ENCODE assay signal across 13 mouse cellular contexts in genomic region chr17:47064592-47065306, GRCm38 (mm10). TPM values are rescaled to one million over a fixed set of nuclear protein-coding genes. Genes with fewer than 3 reads are reported as not detected.
DNase-seq lines count a peak whose midpoint lies in the region; ATAC-seq and TF ChIP-seq lines count a peak whose summit lies in the region.
"Had no signal": no experiment of that assay in that cellular context is flagged by ENCODE, and none has a peak within 500 bp of the region (broad histone marks: within the 10 kb centered on the region; RNA-seq: fewer than 3 reads in every experiment).

No protein-coding gene starts in this region.

- H3K27ac ChIP-seq in gastrocnemius, adult 2 months = no peak overlapping the region; the same call in 1 of the 2 replicates
- H3K27ac ChIP-seq in heart, postnatal 0 days (ENCODE audit: low read depth) = no peak overlapping the region
- no peak overlapping the region for H3K27ac ChIP-seq in midbrain, embryonic 15.5 days
- no peak overlapping the region for H3K27ac ChIP-seq in forebrain, embryonic 14.5 days (ENCODE audit: low read depth, low read length)
- H3K27ac ChIP-seq: hindbrain, embryonic 14.5 days; left cerebral cortex, adult 2 months; liver, embryonic 14.5 days; neural tube, embryonic 15.5 days had no signal

- no peak overlapping the region for H3K4me2 ChIP-seq in heart, postnatal 0 days (ENCODE audit: low read depth, low read length)
- H3K4me2 ChIP-seq in midbrain, embryonic 15.5 days = no peak overlapping the region
- no peak overlapping the region for H3K4me2 ChIP-seq in forebrain, embryonic 14.5 days (ENCODE audit: low read length)
- H3K4me2 ChIP-seq: hindbrain, embryonic 14.5 days; neural tube, embryonic 15.5 days had no signal

- H3K4me1 ChIP-seq in heart, postnatal 0 days (ENCODE audit: control insufficient read depth, insufficient read depth) = 0 out of 2 replicates have a peak, but pooled peaks cover 5% of the 10 kb centered on the region
- H3K4me1 ChIP-seq in midbrain, embryonic 15.5 days = no peaks in the 10 kb centered on the region
- no peaks in the 10 kb centered on the region for H3K4me1 ChIP-seq in forebrain, embryonic 14.5 days (ENCODE audit: control insufficient read depth, insufficient read depth, low read length)
- H3K4me1 ChIP-seq: neural tube, embryonic 15.5 days had no signal

- DNase-seq in gastrocnemius, adult 2 months = peak; percentile 46
- DNase-seq in gastrocnemius, postnatal 10 days = no peak
- peak; percentile 91 for DNase-seq in 3134 (ENCODE audit: extremely low read depth, insufficient read length, low spot score)
- peak; percentile 87 to 95 for DNase-seq in adrenal gland, adult (ENCODE audit: inconsistent age in 2 of 2, low spot score in 1 of 2)
- no peak for DNase-seq in heart, postnatal 0 days (ENCODE audit: low spot score)
- DNase-seq in right cerebral cortex, adult 18-20 months = no peak
- no peak for DNase-seq in forebrain, embryonic 14.5 days (ENCODE audit: low spot score)
- DNase-seq: forebrain, postnatal 0 days had no signal

- H3K36me3 ChIP-seq in heart, postnatal 0 days (replicated peaks; ENCODE audit: control insufficient read depth, insufficient read depth, low read length) = no peaks in the 10 kb centered on the region
- no peaks in the 10 kb centered on the region for H3K36me3 ChIP-seq in midbrain, embryonic 15.5 days (replicated peaks)
- H3K36me3 ChIP-seq in forebrain, embryonic 14.5 days (ENCODE audit: control insufficient read depth, insufficient read depth, low read length) = no peaks in the 10 kb centered on the region
- H3K36me3 ChIP-seq: neural tube, embryonic 15.5 days had no signal

- no peak overlapping the region for H3K4me3 ChIP-seq in gastrocnemius, adult 2 months
- H3K4me3 ChIP-seq in heart, postnatal 0 days (ENCODE audit: low read depth, low read length) = no peak overlapping the region
- no peak overlapping the region for H3K4me3 ChIP-seq in midbrain, embryonic 15.5 days
- H3K4me3 ChIP-seq in forebrain, embryonic 14.5 days (ENCODE audit: low read depth, low read length) = no peak overlapping the region
- H3K4me3 ChIP-seq: left cerebral cortex, adult 2 months; neural tube, embryonic 15.5 days had no signal

- intact Hi-C loops in gastrocnemius, adult 2 months (cut with DNase I) = no loop called here

- TF ChIP-seq EP300 in heart, postnatal 0 days (IDR thresholded peaks at IDR 0.05; ENCODE audit: low read depth) = no peak

- TF ChIP-seq CTCF in gastrocnemius, adult 2 months (IDR thresholded peaks at IDR 0.05) = no peak
- TF ChIP-seq CTCF in heart, postnatal 0 days (IDR thresholded peaks at IDR 0.05; ENCODE audit: low read depth) = no peak

- peak; percentile 64 for ATAC-seq in heart, postnatal 0 days (ENCODE audit: insufficient read depth, low read depth)
- no peak for ATAC-seq in midbrain, embryonic 15.5 days (replicated peaks)
- ATAC-seq in forebrain, embryonic 14.5 days = no peak
- ATAC-seq: forebrain, postnatal 0 days had no signal

- WGBS in heart, postnatal 0 days = 69% methylated on average over 14 of the region's 14 CpGs
- 71% methylated on average over 14 of the region's 14 CpGs for WGBS in midbrain, embryonic 15.5 days
- WGBS in forebrain, embryonic 14.5 days = 75% methylated on average over 14 of the region's 14 CpGs

- H3K9ac ChIP-seq in heart, postnatal 0 days (replicated peaks; ENCODE audit: low read depth, low read length) = no peak overlapping the region
- H3K9ac ChIP-seq in midbrain, embryonic 15.5 days = no peak overlapping the region
- H3K9ac ChIP-seq in forebrain, embryonic 14.5 days (ENCODE audit: low read length) = no peak overlapping the region
- H3K9ac ChIP-seq: forebrain, postnatal 0 days; hindbrain, embryonic 14.5 days; liver, embryonic 14.5 days; neural tube, embryonic 15.5 days had no signal

- 0 out of 2 replicates have a peak, but pooled peaks cover 6% of the 10 kb centered on the region for H3K9me3 ChIP-seq in heart, postnatal 0 days (replicated peaks; ENCODE audit: control insufficient read depth, low read length)
- H3K9me3 ChIP-seq in midbrain, embryonic 15.5 days = no peaks in the 10 kb centered on the region
- 0 out of 2 replicates have a peak, but pooled peaks cover 3% of the 10 kb centered on the region for H3K9me3 ChIP-seq in forebrain, embryonic 14.5 days (replicated peaks; ENCODE audit: control insufficient read depth, low read length)

- no peaks in the 10 kb centered on the region for H3K27me3 ChIP-seq in heart, postnatal 0 days (ENCODE audit: control insufficient read depth, insufficient read depth, low read length)
- no peaks in the 10 kb centered on the region for H3K27me3 ChIP-seq in midbrain, embryonic 15.5 days (replicated peaks)
- no peaks in the 10 kb centered on the region for H3K27me3 ChIP-seq in forebrain, embryonic 14.5 days (replicated peaks; ENCODE audit: control insufficient read depth, insufficient read depth, low read length)
- H3K27me3 ChIP-seq: neural tube, embryonic 15.5 days had no signal

RNA-seq across cellular contexts. Expression of gene Ubr2, which starts 54.4 kb away (rescaled TPM):
- 10 to 100 TPM; 65.4 to 73.5 TPM for total RNA-seq in gastrocnemius, adult 2 months (2021)
- total RNA-seq in gastrocnemius, postnatal 10 days (2021) = 10 to 100 TPM; 31.3 to 36.7 TPM
- 33.4 and 37.4 TPM in 2 replicates for total RNA-seq in heart, postnatal 0 days (2014; rRNA removed; ENCODE audit: low replicate concordance)
- 10.8 and 11.2 TPM in 2 replicates for polyA plus RNA-seq in heart, postnatal 0 days (2015; fragmentation: Nextera tagmentation; extraction: Ambion mirVana)
- polyA plus RNA-seq in midbrain, embryonic 15.5 days (2015; fragmentation: Nextera tagmentation; extraction: Ambion mirVana) = 17.0 and 18.3 TPM in 2 replicates
- polyA plus RNA-seq in forebrain, embryonic 14.5 days (2014; fragmentation: Nextera tagmentation; extraction: Ambion mirVana) = 14.7 and 19.3 TPM in 2 replicates

Comparison
In these comparisons a context has a peak if more than half of its experiments do, and no peak if none do; other contexts are left out.
1. DNase-seq: peak in gastrocnemius, adult 2 months (single experiment), 3134 (single experiment) and adrenal gland, adult (2 of 2); none in gastrocnemius, postnatal 10 days (single experiment), heart, postnatal 0 days (single experiment), right cerebral cortex, adult 18-20 months (single experiment) and forebrain, embryonic 14.5 days (single experiment).